Mouse (Mus musculus): ENCODE measurements around the gene B3gnt8. TPM values are rescaled to one million over a fixed set of nuclear protein-coding genes. Genes with fewer than 3 reads are reported as not detected.

B3gnt8 gene
- polyA plus RNA-seq, 1 experiment from 2014 or later: 0.87 TPM

- H3K27me3 ChIP-seq (ENCODE audit: control insufficient read depth, insufficient read depth, low read length): no peaks in the 10 kb centered on the region
- ATAC-seq (ENCODE audit: insufficient number of reproducible peaks, low FRiP score, low TSS enrichment, low read depth) (no peak), DNase-seq (ENCODE audit: low spot score) (peak; percentile 40)
- H3K27ac ChIP-seq (replicated peaks; ENCODE audit: low read depth, low read length): no peak overlapping the region
- H3K4me2 ChIP-seq (ENCODE audit: low read depth, severe bottlenecking): no peak overlapping the region
- 0 out of 2 replicates have a peak, but pooled peaks cover 2% of the 10 kb centered on the region for H3K4me1 ChIP-seq (ENCODE audit: control insufficient read depth, insufficient read depth, low read length)
- H3K9me3 ChIP-seq (ENCODE audit: control insufficient read depth, low read length): no peaks in the 10 kb centered on the region
- H3K36me3 ChIP-seq (ENCODE audit: control insufficient read depth, insufficient read depth, low read length): peaks cover 3% of the 10 kb centered on the region; the same call in 1 of the 2 replicates
- H3K9ac ChIP-seq (ENCODE audit: low read length): no peak overlapping the region
- WGBS: 78% methylated on average over 10 of the region's 10 CpGs
- no peak overlapping the region for H3K4me3 ChIP-seq (ENCODE audit: low read depth, low read length)
Observed at GRCm38 (mm10) chr7:25625594-25626250, 732 bp upstream of the B3gnt8 start.

DNA sequence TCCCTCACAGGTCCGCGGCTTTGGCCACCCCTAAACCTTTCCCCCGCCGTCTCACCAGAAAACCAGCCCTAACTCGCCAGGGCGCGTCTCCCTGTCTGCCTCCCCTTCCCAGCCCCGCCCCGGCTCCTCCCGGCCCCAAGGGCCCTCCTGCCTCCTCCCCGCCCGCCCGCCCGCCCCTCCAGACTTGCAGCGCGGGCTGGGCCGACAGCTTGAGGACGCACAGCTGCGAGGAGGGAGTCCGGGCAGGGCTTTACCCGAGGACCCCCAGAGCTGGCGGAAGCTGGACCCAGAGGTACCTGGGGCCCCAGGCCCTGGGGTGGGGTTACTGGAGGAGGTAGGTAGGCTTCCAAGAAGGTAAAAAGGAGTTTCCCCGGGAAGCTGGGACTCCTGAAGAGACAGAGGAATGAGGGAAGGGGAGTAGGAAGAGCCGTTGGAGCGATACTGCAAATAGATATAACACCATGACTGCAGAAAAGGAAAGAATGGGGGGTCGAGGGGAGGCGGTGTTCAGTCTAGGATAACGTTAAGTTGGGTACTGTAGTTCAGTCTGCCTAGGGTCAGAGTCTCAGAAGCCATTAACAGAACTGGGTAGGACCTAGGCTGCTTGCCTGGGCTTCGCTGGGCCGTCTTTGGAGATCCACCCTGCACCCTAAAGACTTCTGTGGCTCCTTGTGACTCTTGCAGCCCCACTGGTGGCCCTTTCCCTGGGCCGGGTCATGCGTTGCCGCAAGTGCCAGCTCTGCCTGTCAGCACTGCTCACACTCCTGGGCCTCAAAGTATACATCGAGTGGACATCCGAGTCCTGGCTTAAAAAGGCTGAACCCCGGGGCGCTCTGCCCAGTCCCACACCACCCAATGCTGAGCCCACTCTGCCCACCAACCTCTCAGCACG is 1.2 kb downstream of the B3gnt8 start:
- Histone ChIP-seq H3K27ac (replicated peaks; ENCODE audit: low read depth, low read length) (no peak overlapping the region), H3K36me3 (ENCODE audit: control insufficient read depth, insufficient read depth, low read length) (peaks cover 3% of the 10 kb centered on the region; the same call in 1 of the 2 replicates), H3K4me1 (ENCODE audit: control insufficient read depth, insufficient read depth, low read length) (0 out of 2 replicates have a peak, but pooled peaks cover 2% of the 10 kb centered on the region), H3K9ac (ENCODE audit: low read length) (peak overlapping the region; percentile 55), H3K27me3 (ENCODE audit: control insufficient read depth, insufficient read depth, low read length) (no peaks in the 10 kb centered on the region), H3K9me3 (ENCODE audit: control insufficient read depth, low read length) (no peaks in the 10 kb centered on the region), H3K4me3 (ENCODE audit: low read depth, low read length) (peak overlapping the region; percentile 26), H3K4me2 (ENCODE audit: low read depth, severe bottlenecking) (peak overlapping the region; percentile 44)
- DNase-seq (ENCODE audit: low spot score) (peak; percentile 65), ATAC-seq (ENCODE audit: insufficient number of reproducible peaks, low FRiP score, low TSS enrichment, low read depth) (peak; percentile 52; the same call in 1 of the 2 replicates)
- 20% methylated on average over 38 of the region's 38 CpGs for WGBS

DNA sequence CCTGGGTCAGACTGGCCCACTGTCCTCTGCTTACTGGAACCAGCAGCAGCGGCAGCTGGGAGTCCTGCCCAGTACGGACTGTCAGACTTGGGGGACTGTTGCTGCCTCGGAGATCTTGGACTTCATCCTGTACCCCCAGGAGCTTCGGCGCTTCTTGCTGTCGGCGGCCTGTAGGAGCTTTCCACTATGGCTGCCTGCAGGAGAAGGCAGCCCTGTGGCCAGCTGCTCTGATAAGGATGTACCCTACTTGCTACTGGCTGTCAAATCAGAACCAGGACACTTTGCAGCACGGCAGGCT is 1.8 kb downstream of the B3gnt8 start:
- Histone ChIP-seq H3K9ac (ENCODE audit: low read length) (no peak overlapping the region), H3K36me3 (ENCODE audit: control insufficient read depth, insufficient read depth, low read length) (peaks cover 3% of the 10 kb centered on the region; the same call in 1 of the 2 replicates), H3K4me1 (ENCODE audit: control insufficient read depth, insufficient read depth, low read length) (0 out of 2 replicates have a peak, but pooled peaks cover 2% of the 10 kb centered on the region), H3K27me3 (ENCODE audit: control insufficient read depth, insufficient read depth, low read length) (no peaks in the 10 kb centered on the region), H3K4me2 (ENCODE audit: low read depth, severe bottlenecking) (no peak overlapping the region), H3K27ac (replicated peaks; ENCODE audit: low read depth, low read length) (no peak overlapping the region), H3K9me3 (ENCODE audit: control insufficient read depth, low read length) (no peaks in the 10 kb centered on the region), H3K4me3 (ENCODE audit: low read depth, low read length) (no peak overlapping the region)
- no peak for DNase-seq (ENCODE audit: low spot score)
- ATAC-seq (ENCODE audit: insufficient number of reproducible peaks, low FRiP score, low TSS enrichment, low read depth): no peak
- WGBS: 65% methylated on average over 8 of the region's 8 CpGs

DNA sequence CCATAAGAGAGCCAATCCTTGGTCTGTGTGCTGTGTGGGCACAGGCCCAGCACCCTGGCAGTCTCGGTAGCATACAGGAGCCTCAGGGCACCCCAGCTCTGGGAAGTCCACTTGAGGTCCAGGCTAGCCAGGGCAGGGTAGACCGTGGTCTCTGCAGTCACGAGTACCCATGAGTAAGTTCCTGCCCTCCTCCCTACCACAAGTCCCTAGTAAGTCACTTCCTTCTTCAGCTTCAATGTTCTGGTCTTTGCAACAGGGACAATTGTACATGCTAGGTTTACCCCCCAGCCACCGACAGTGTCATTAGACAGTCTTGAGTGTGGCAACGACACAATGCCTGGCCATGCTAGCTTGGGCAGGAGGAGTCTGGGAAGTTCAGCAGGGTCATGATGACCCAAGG is 6.2 kb downstream of the B3gnt8 start:
- Histone ChIP-seq H3K9me3 (ENCODE audit: control insufficient read depth, low read length) (no peaks in the 10 kb centered on the region), H3K27ac (replicated peaks; ENCODE audit: low read depth, low read length) (no peak overlapping the region), H3K9ac (ENCODE audit: low read length) (no peak overlapping the region), H3K4me3 (ENCODE audit: low read depth, low read length) (no peak overlapping the region), H3K36me3 (ENCODE audit: control insufficient read depth, insufficient read depth, low read length) (peaks cover 3% of the 10 kb centered on the region; the same call in 1 of the 2 replicates), H3K4me2 (ENCODE audit: low read depth, severe bottlenecking) (no peak overlapping the region), H3K4me1 (ENCODE audit: control insufficient read depth, insufficient read depth, low read length) (no peaks in the 10 kb centered on the region), H3K27me3 (ENCODE audit: control insufficient read depth, insufficient read depth, low read length) (no peaks in the 10 kb centered on the region)
- ATAC-seq (ENCODE audit: insufficient number of reproducible peaks, low FRiP score, low TSS enrichment, low read depth) (no peak), DNase-seq (ENCODE audit: low spot score) (no peak)
- WGBS: 91% methylated on average over 5 of the region's 5 CpGs

DNA sequence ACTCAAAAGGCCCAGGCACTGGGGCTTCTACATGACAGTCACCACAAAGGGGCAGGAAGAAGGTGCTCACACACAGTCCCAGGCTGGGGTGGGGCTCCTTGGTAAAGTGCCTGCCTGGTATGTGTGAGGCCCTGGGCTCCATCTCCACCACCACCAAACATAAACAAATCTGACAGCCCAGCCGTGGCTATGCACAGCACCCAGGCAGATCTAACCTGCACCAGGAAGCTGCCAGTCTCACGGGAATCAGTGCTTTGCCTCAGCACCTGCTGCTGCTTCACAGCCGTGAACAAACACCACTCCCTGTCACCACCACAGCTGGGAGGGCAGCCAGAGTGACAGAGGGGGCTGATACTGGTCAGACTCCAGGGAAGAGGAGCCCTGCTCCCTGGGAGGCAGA is 9.9 kb downstream of the B3gnt8 start:
- Histone ChIP-seq H3K9ac (ENCODE audit: low read length) (no peak overlapping the region), H3K4me1 (ENCODE audit: control insufficient read depth, insufficient read depth, low read length) (no peaks in the 10 kb centered on the region), H3K36me3 (ENCODE audit: control insufficient read depth, insufficient read depth, low read length) (no peaks in the 10 kb centered on the region; the same call in 1 of the 2 replicates), H3K27me3 (ENCODE audit: control insufficient read depth, insufficient read depth, low read length) (no peaks in the 10 kb centered on the region), H3K27ac (replicated peaks; ENCODE audit: low read depth, low read length) (no peak overlapping the region), H3K4me2 (ENCODE audit: low read depth, severe bottlenecking) (no peak overlapping the region), H3K4me3 (ENCODE audit: low read depth, low read length) (no peak overlapping the region), H3K9me3 (ENCODE audit: control insufficient read depth, low read length) (no peaks in the 10 kb centered on the region)
- DNase-seq (ENCODE audit: low spot score) (no peak), ATAC-seq (ENCODE audit: insufficient number of reproducible peaks, low FRiP score, low TSS enrichment, low read depth) (no peak)
- WGBS: 37% methylated on average over 3 of the region's 3 CpGs

- Histone ChIP-seq H3K4me3 (ENCODE audit: low read depth, low read length) (no peak overlapping the region), H3K36me3 (ENCODE audit: control insufficient read depth, insufficient read depth, low read length) (no peaks in the 10 kb centered on the region), H3K4me1 (ENCODE audit: control insufficient read depth, insufficient read depth, low read length) (no peaks in the 10 kb centered on the region), H3K27ac (replicated peaks; ENCODE audit: low read depth, low read length) (no peak overlapping the region), H3K27me3 (ENCODE audit: control insufficient read depth, insufficient read depth, low read length) (no peaks in the 10 kb centered on the region), H3K4me2 (ENCODE audit: low read depth, severe bottlenecking) (no peak overlapping the region), H3K9me3 (ENCODE audit: control insufficient read depth, low read length) (no peaks in the 10 kb centered on the region), H3K9ac (ENCODE audit: low read length) (no peak overlapping the region)
- no peak for ATAC-seq (ENCODE audit: insufficient number of reproducible peaks, low FRiP score, low TSS enrichment, low read depth)
- no peak for DNase-seq (ENCODE audit: low spot score)
- WGBS: 88% methylated on average over 5 of the region's 5 CpGs
Observed at GRCm38 (mm10) chr7:25637099-25637498, 10.6 kb downstream of the B3gnt8 start.

DNA sequence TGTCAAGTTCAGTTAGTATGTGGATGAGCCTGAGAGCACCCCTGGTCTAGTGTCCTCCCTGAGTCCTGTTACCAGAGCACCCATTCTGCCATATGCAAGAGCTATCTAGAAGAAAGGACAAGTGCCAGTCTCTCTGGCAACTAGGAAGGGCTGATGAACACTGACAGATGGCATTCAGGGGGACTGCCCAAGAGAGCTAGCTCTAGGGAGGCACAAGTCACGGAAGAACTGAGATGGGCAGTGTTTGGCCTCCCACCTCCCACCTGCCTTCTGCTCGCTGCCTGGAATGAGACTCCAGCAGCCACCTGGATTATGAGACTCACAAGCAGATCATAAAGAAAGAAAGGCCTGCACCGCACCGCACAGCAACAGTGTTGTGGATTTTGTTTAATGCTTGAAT is 13.3 kb downstream of the B3gnt8 start:
- Histone ChIP-seq H3K9me3 (ENCODE audit: control insufficient read depth, low read length) (no peaks in the 10 kb centered on the region), H3K27me3 (ENCODE audit: control insufficient read depth, insufficient read depth, low read length) (no peaks in the 10 kb centered on the region), H3K4me1 (ENCODE audit: control insufficient read depth, insufficient read depth, low read length) (no peaks in the 10 kb centered on the region), H3K27ac (replicated peaks; ENCODE audit: low read depth, low read length) (no peak overlapping the region), H3K9ac (ENCODE audit: low read length) (no peak overlapping the region), H3K36me3 (ENCODE audit: control insufficient read depth, insufficient read depth, low read length) (no peaks in the 10 kb centered on the region), H3K4me2 (ENCODE audit: low read depth, severe bottlenecking) (no peak overlapping the region), H3K4me3 (ENCODE audit: low read depth, low read length) (no peak overlapping the region)
- 96% methylated on average over 4 of the region's 4 CpGs for WGBS
- DNase-seq (ENCODE audit: low spot score): no peak
- no peak for ATAC-seq (ENCODE audit: insufficient number of reproducible peaks, low FRiP score, low TSS enrichment, low read depth)

DNA sequence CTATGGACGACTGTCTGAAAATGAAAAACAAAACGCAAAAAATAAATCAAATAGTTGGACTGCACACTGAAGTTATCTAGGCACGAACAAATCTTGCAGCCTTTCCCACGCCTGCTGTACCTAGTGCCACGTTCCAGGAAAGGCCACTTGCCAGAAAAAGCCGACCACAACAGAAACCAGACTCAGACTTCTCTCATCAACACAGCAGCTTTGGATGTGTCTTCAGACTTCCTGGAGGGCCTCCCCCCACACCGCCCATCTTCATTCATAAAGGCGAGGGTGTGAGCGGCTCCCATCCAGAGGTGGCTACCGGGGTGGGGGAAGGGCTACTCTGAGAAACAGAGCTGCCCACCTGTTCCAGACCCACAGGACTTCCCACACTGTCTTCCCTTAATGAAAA is 17.7 kb downstream of the B3gnt8 start:
- Histone ChIP-seq H3K36me3 (ENCODE audit: control insufficient read depth, insufficient read depth, low read length) (no peaks in the 10 kb centered on the region), H3K27ac (replicated peaks; ENCODE audit: low read depth, low read length) (no peak overlapping the region), H3K9me3 (ENCODE audit: control insufficient read depth, low read length) (no peaks in the 10 kb centered on the region), H3K4me3 (ENCODE audit: low read depth, low read length) (no peak overlapping the region), H3K4me2 (ENCODE audit: low read depth, severe bottlenecking) (no peak overlapping the region), H3K27me3 (ENCODE audit: control insufficient read depth, insufficient read depth, low read length) (no peaks in the 10 kb centered on the region), H3K9ac (ENCODE audit: low read length) (no peak overlapping the region), H3K4me1 (ENCODE audit: control insufficient read depth, insufficient read depth, low read length) (no peaks in the 10 kb centered on the region)
- no peak for DNase-seq (ENCODE audit: low spot score)
- no peak for ATAC-seq (ENCODE audit: insufficient number of reproducible peaks, low FRiP score, low TSS enrichment, low read depth)
- 85% methylated on average over 10 of the region's 10 CpGs for WGBS

Measured in limb, embryonic 11.5 days (tissue).